Mouse (Mus musculus): ENCODE data around the gene Gm15023. TPM values are rescaled to one million over a fixed set of nuclear protein-coding genes. Genes with fewer than 3 reads are reported as not detected.
"Not testable (repeated sequence)": the region's sequence is repeated elsewhere in the genome, so short reads cannot be mapped to it uniquely, and the experiment has no call there.

Gm15023 gene
- polyA plus RNA-seq (2011; ENCODE audit: insufficient read length, low read depth, missing spikeins), result not detected in 2 replicates

GRCm38 (mm10) chrX:135177532-135177931 lies at the start of gene Gm15023:
Gene Gm15023, minus strand, starts transcription at chrX:135177632.
- H3K4me3 ChIP-seq (ENCODE audit: insufficient read depth, low read length); H3K27ac ChIP-seq (ENCODE audit: insufficient read depth, low read length); H3K4me1 ChIP-seq (ENCODE audit: control insufficient read depth, insufficient read depth, low read length): not testable (repeated sequence)

GRCm38 (mm10) chrX:135210436-135211221 lies 33.2 kb upstream of the Gm15023 start, which contains the start of gene Tceal6:
Gene Tceal6, minus strand, starts transcription at chrX:135210687.
- Histone ChIP-seq H3K4me3 (ENCODE audit: insufficient read depth, low read length) (no peak within 1 kb of the TSS), H3K4me1 (ENCODE audit: control insufficient read depth, insufficient read depth, low read length) (no peaks in the 10 kb centered on the region), H3K27ac (ENCODE audit: insufficient read depth, low read length) (no peak within 1 kb of the TSS)
- TF ChIP-seq POLR2A (IDR thresholded peaks at IDR 0.05; ENCODE audit: low read depth, low read length) (no peak), CTCF (IDR thresholded peaks at IDR 0.05; ENCODE audit: borderline replicate concordance, insufficient read depth, low read length) (no peak)

GRCm38 (mm10) chrX:135209773-135210435 lies 32.5 kb upstream of the Gm15023 start:
- not testable (repeated sequence) for H3K27ac ChIP-seq (ENCODE audit: insufficient read depth, low read length); H3K4me1 ChIP-seq (ENCODE audit: control insufficient read depth, insufficient read depth, low read length); H3K4me3 ChIP-seq (ENCODE audit: insufficient read depth, low read length)

- H3K27ac ChIP-seq (ENCODE audit: insufficient read depth, low read length); H3K4me3 ChIP-seq (ENCODE audit: insufficient read depth, low read length); H3K4me1 ChIP-seq (ENCODE audit: control insufficient read depth, insufficient read depth, low read length): not testable (repeated sequence)
These were observed 12.5 kb upstream of the Gm15023 start for GRCm38 (mm10) chrX:135189924-135190323.

- not testable (repeated sequence) for H3K27ac ChIP-seq (ENCODE audit: insufficient read depth, low read length); H3K4me1 ChIP-seq (ENCODE audit: control insufficient read depth, insufficient read depth, low read length); H3K4me3 ChIP-seq (ENCODE audit: insufficient read depth, low read length)
These were observed 11.2 kb upstream of the Gm15023 start for GRCm38 (mm10) chrX:135188661-135189060.

Other genes with a start within 250 kb of the Gm15023 start
- gene Nxf2, start 212.9 kb downstream of the Gm15023 start, polyA plus RNA-seq (2011; ENCODE audit: insufficient read length, low read depth, missing spikeins), result 0.77 and 0.93 TPM in 2 replicates
- 4.8 and 6.6 TPM in 2 replicates for gene Zmat1, start 168.4 kb downstream of the Gm15023 start, polyA plus RNA-seq (2011; ENCODE audit: insufficient read length, low read depth, missing spikeins)
- gene Tceal6, start 33.1 kb upstream of the Gm15023 start, polyA plus RNA-seq (2011; ENCODE audit: insufficient read length, low read depth, missing spikeins), result not detected in 2 replicates
- gene Pramel3, start 124.7 kb upstream of the Gm15023 start, polyA plus RNA-seq (2011; ENCODE audit: insufficient read length, low read depth, missing spikeins), result not detected in 2 replicates
- not detected in 2 replicates for gene Gm5128, start 195.7 kb upstream of the Gm15023 start, polyA plus RNA-seq (2011; ENCODE audit: insufficient read length, low read depth, missing spikeins)

Data from embryonic fibroblast, embryonic 13.5 days (primary cell).